ENCODE assay signal across 10 mouse cellular contexts in genomic region chr11:101982981-101983411, GRCm38 (mm10). TPM values are rescaled to one million over a fixed set of nuclear protein-coding genes. Genes with fewer than 3 reads are reported as not detected.
DNase-seq lines count a peak whose midpoint lies in the region; ATAC-seq and TF ChIP-seq lines count a peak whose summit lies in the region.
"Had no signal": no experiment of that assay in that cellular context is flagged by ENCODE, and none has a peak within 500 bp of the region (broad histone marks: within the 10 kb centered on the region; RNA-seq: fewer than 3 reads in every experiment).

No protein-coding gene starts in this region.

- TF ChIP-seq POLR2A in CH12.LX (IDR thresholded peaks at IDR 0.05; ENCODE audit: low read depth, low read length): no peak

- TF ChIP-seq RAD21 in CH12.LX (IDR thresholded peaks at IDR 0.05; ENCODE audit: low read depth, low read length): no peak

- no peaks in the 10 kb centered on the region for H3K79me2 ChIP-seq in CH12.LX (replicated peaks; ENCODE audit: control insufficient read depth, extremely low read depth, insufficient read depth, poor library complexity, severe bottlenecking)

- 27% methylated on average over 6 of the region's 6 CpGs for WGBS in heart, postnatal 0 days
- WGBS in liver, embryonic 11.5 days: 46% methylated on average over 6 of the region's 6 CpGs

- H3K4me1 ChIP-seq in CH12.LX (ENCODE audit: control insufficient read depth in 1 of 2, insufficient read depth in 2 of 2): peaks cover 14 to 40% of the 10 kb centered on the region in 2 experiments
- peaks cover 14% of the 10 kb centered on the region; the same call in 1 of the 2 replicates for H3K4me1 ChIP-seq in heart, postnatal 0 days (ENCODE audit: control insufficient read depth, insufficient read depth)
- H3K4me1 ChIP-seq in liver, embryonic 11.5 days (replicated peaks; ENCODE audit: control insufficient read depth, insufficient read depth, low read length): peaks cover 14% of the 10 kb centered on the region

- TF ChIP-seq EP300 in CH12.LX (IDR thresholded peaks at IDR 0.05; ENCODE audit: low read length): no peak
- TF ChIP-seq EP300 in heart, postnatal 0 days (IDR thresholded peaks at IDR 0.05; ENCODE audit: low read depth): no peak

- peak; percentile 45 for DNase-seq in adrenal gland, adult 2 months
- no peak for DNase-seq in adrenal gland, postnatal 10 days
- DNase-seq in CH12.LX (ENCODE audit: extremely low read depth): peak; percentile 19
- no peak for DNase-seq in heart, postnatal 0 days (ENCODE audit: low spot score)
- DNase-seq in liver, embryonic 11.5 days (ENCODE audit: low spot score): no peak
- DNase-seq in right cerebral cortex, postnatal 10 days (ENCODE audit: low spot score in 2 of 2): no peak
- DNase-seq in urinary bladder, postnatal 14 days (ENCODE audit: low spot score): no peak
- DNase-seq in cerebellum, postnatal 25 days: no peak

- in situ Hi-C loops in CH12.LX (cut with MboI; ENCODE audit: low pct_ligation_motif_present, low pct_unique_long_range_greater_than_20kb, low sequenced_read_pairs): no loop called here

- H3K27me3 ChIP-seq in CH12.LX (replicated peaks): peaks cover 26% of the 10 kb centered on the region
- H3K27me3 ChIP-seq in heart, postnatal 0 days (ENCODE audit: control insufficient read depth, insufficient read depth, low read length): no peaks in the 10 kb centered on the region
- peaks cover 7% of the 10 kb centered on the region; the same call in 1 of the 2 replicates for H3K27me3 ChIP-seq in liver, embryonic 11.5 days (replicated peaks; ENCODE audit: control insufficient read depth, insufficient read depth, low read length)

- dilution Hi-C loops in CH12.LX (cut with MboI; ENCODE audit: extremely low pct_ligation_motif_present, extremely low pct_unique_long_range_greater_than_20kb, low sequenced_read_pairs): no loop called here

- peaks cover 19 to 47% of the 10 kb centered on the region in 2 experiments for H3K36me3 ChIP-seq in CH12.LX (replicated peaks in 1 of 2; ENCODE audit: control insufficient read depth in 1 of 2, insufficient read depth in 1 of 2, low read length in 1 of 2)
- peaks cover 36% of the 10 kb centered on the region for H3K36me3 ChIP-seq in heart, postnatal 0 days (replicated peaks; ENCODE audit: control insufficient read depth, insufficient read depth, low read length)
- peaks cover 7% of the 10 kb centered on the region for H3K36me3 ChIP-seq in liver, embryonic 11.5 days (ENCODE audit: control insufficient read depth, insufficient read depth, low read length)

- H3K27ac ChIP-seq in CH12.LX (ENCODE audit: insufficient read depth, low read depth): no peak overlapping the region
- H3K27ac ChIP-seq in heart, postnatal 0 days (ENCODE audit: low read depth): peak overlapping the region; percentile 98
- H3K27ac ChIP-seq in liver, embryonic 11.5 days (ENCODE audit: low read depth, low read length): no peak overlapping the region

- H3K4me3 ChIP-seq in CH12.LX (replicated peaks in 1 of 3; ENCODE audit: low read depth in 2 of 3, low read length in 2 of 3, poor library complexity in 1 of 3): peak overlapping the region in 1 of 3 experiments; percentile 0
- H3K4me3 ChIP-seq in heart, postnatal 0 days (ENCODE audit: low read depth, low read length): peak overlapping the region; percentile 67
- H3K4me3 ChIP-seq in liver, embryonic 11.5 days (ENCODE audit: low read depth, low read length): peak overlapping the region; percentile 0

- no peak overlapping the region for H3K9ac ChIP-seq in CH12.LX (ENCODE audit: insufficient read depth, low read depth)
- peak overlapping the region; percentile 18; the same call in 1 of the 2 replicates for H3K9ac ChIP-seq in heart, postnatal 0 days (replicated peaks; ENCODE audit: low read depth, low read length)
- H3K9ac ChIP-seq in liver, embryonic 11.5 days (ENCODE audit: low read depth, low read length): no peak overlapping the region

- no peaks in the 10 kb centered on the region for H3K9me3 ChIP-seq in CH12.LX (replicated peaks; ENCODE audit: low read length)
- no peaks in the 10 kb centered on the region for H3K9me3 ChIP-seq in heart, postnatal 0 days (replicated peaks; ENCODE audit: control insufficient read depth, low read length)
- no peaks in the 10 kb centered on the region for H3K9me3 ChIP-seq in liver, embryonic 11.5 days (ENCODE audit: control insufficient read depth, low read length)

- TF ChIP-seq CTCF in CH12.LX (conservative IDR thresholded peaks at IDR 0.05 in 1 of 2, IDR thresholded peaks at IDR 0.05 in 1 of 2; ENCODE audit: low read depth in 2 of 2, low read length in 2 of 2): no peak
- no peak for TF ChIP-seq CTCF in heart, postnatal 0 days (IDR thresholded peaks at IDR 0.05; ENCODE audit: low read depth)

- H3K4me2 ChIP-seq in CH12.LX (ENCODE audit: insufficient read depth, low read depth, poor library complexity, severe bottlenecking): no peak overlapping the region
- peak overlapping the region; percentile 92 for H3K4me2 ChIP-seq in heart, postnatal 0 days (ENCODE audit: low read depth, low read length)
- peak overlapping the region; percentile 100 for H3K4me2 ChIP-seq in liver, embryonic 11.5 days

- no peak for ATAC-seq in heart, postnatal 0 days (ENCODE audit: insufficient read depth, low read depth)
- no peak for ATAC-seq in liver, embryonic 11.5 days (replicated peaks; ENCODE audit: low FRiP score)

TF ChIP-seq in CH12.LX, 34 proteins besides CTCF, POLR2A, EP300 and RAD21 (continues in another document):
- TF ChIP-seq NELFE (IDR thresholded peaks at IDR 0.05; ENCODE audit: low read depth, low read length) (no peak), ETS1 (conservative IDR thresholded peaks at IDR 0.05; ENCODE audit: low read depth, low read length) (no peak), KAT2A (IDR thresholded peaks at IDR 0.05; ENCODE audit: insufficient replicate concordance, low read length) (no peak), MAZ (IDR thresholded peaks at IDR 0.05; ENCODE audit: low read depth, low read length) (no peak), JUND (conservative IDR thresholded peaks at IDR 0.05; ENCODE audit: low read depth, low read length) (no peak), MYC (IDR thresholded peaks at IDR 0.05; ENCODE audit: low read depth, low read length) (no peak), E2F4 (IDR thresholded peaks at IDR 0.05; ENCODE audit: insufficient replicate concordance, low read depth, low read length) (no peak), ZC3H11A (IDR thresholded peaks at IDR 0.05; ENCODE audit: low read depth, low read length) (no peak), SIN3A (IDR thresholded peaks at IDR 0.05; ENCODE audit: low read length) (no peak), RCOR1 (conservative IDR thresholded peaks at IDR 0.05; ENCODE audit: low read depth, low read length) (no peak)

RNA-seq across cellular contexts. Expression of gene Cfap97d1, which starts 1.1 kb away (rescaled TPM):
- total RNA-seq in adrenal gland, adult 2 months (2021): not detected
- polyA plus RNA-seq in adrenal gland, adult 2 months (2012; rRNA removed): not detected in 2 replicates
- total RNA-seq in adrenal gland, postnatal 10 days (2021): not detected
- total RNA-seq in CH12.LX (2012; rRNA removed): not detected in 2 replicates
- total RNA-seq in CH12.LX (2014; rRNA removed): not detected in 2 replicates
- polyA plus RNA-seq in CH12.LX (2012; ENCODE audit: insufficient read length, low read depth): not detected in 2 replicates
- total RNA-seq in heart, postnatal 0 days (2014; rRNA removed; ENCODE audit: low replicate concordance): not detected in 2 replicates
- polyA plus RNA-seq in heart, postnatal 0 days (2015; fragmentation: Nextera tagmentation; extraction: Ambion mirVana): not detected in 2 replicates
- polyA plus RNA-seq in liver, embryonic 11.5 days (2014; fragmentation: Nextera tagmentation; extraction: Ambion mirVana): not detected in 2 replicates
- polyA plus RNA-seq: embryonic facial prominence, embryonic 11.5 days; neural tube, embryonic 14.5 days had no signal

RNA-seq across cellular contexts. Expression of gene Dusp3, which starts 3.8 kb away (rescaled TPM):
- total RNA-seq in adrenal gland, adult 2 months (2021): 100 to 1,000 TPM in 1 of 2 experiments, 10 to 100 TPM in 1; 89.8 to 151 TPM
- polyA plus RNA-seq in adrenal gland, adult 2 months (2012; rRNA removed): 189 and 210 TPM in 2 replicates
- total RNA-seq in adrenal gland, postnatal 10 days (2021): 10 to 100 TPM; 93.3 to 96.3 TPM
- total RNA-seq in CH12.LX (2012; rRNA removed) (17.9 and 20.8 TPM in 2 replicates), CH12.LX (2014; rRNA removed) (5.6 and 7.5 TPM in 2 replicates)
- 19.2 and 23.6 TPM in 2 replicates for polyA plus RNA-seq in CH12.LX (2012; ENCODE audit: insufficient read length, low read depth)
- 106 and 118 TPM in 2 replicates for total RNA-seq in heart, postnatal 0 days (2014; rRNA removed; ENCODE audit: low replicate concordance)
- polyA plus RNA-seq in heart, postnatal 0 days (2015; fragmentation: Nextera tagmentation; extraction: Ambion mirVana): 67.9 and 75.7 TPM in 2 replicates
- 20.5 and 21.2 TPM in 2 replicates for polyA plus RNA-seq in liver, embryonic 11.5 days (2014; fragmentation: Nextera tagmentation; extraction: Ambion mirVana)

RNA-seq across cellular contexts. Expression of gene Sost, which starts 16.2 kb away (rescaled TPM):
- total RNA-seq in adrenal gland, adult 2 months (2021): not detected
- 0.39 and 0.41 TPM in 2 replicates for polyA plus RNA-seq in adrenal gland, adult 2 months (2012; rRNA removed)
- total RNA-seq in adrenal gland, postnatal 10 days (2021): 1 to 10 TPM in 1 of 2 experiments, not detected in 1; 3.0 TPM
- not detected in 2 replicates for total RNA-seq in CH12.LX (2012; rRNA removed)
- total RNA-seq in CH12.LX (2014; rRNA removed): not detected in 2 replicates
- not detected in 2 replicates for polyA plus RNA-seq in CH12.LX (2012; ENCODE audit: insufficient read length, low read depth)
- 6.5 and 21.2 TPM in 2 replicates for total RNA-seq in heart, postnatal 0 days (2014; rRNA removed; ENCODE audit: low replicate concordance)
- polyA plus RNA-seq in heart, postnatal 0 days (2015; fragmentation: Nextera tagmentation; extraction: Ambion mirVana): 2.7 and 2.8 TPM in 2 replicates
- not detected in 2 replicates for polyA plus RNA-seq in liver, embryonic 11.5 days (2014; fragmentation: Nextera tagmentation; extraction: Ambion mirVana)
- polyA plus RNA-seq: embryonic facial prominence, embryonic 11.5 days; neural tube, embryonic 14.5 days had no signal

RNA-seq across cellular contexts. Expression of gene Mpp3, which starts 45.3 kb away (rescaled TPM):
- total RNA-seq in adrenal gland, adult 2 months (2021): 10 to 100 TPM in 1 of 2 experiments, 1 to 10 TPM in 1; 7.8 to 13.5 TPM
- 12.1 and 16.9 TPM in 2 replicates for polyA plus RNA-seq in adrenal gland, adult 2 months (2012; rRNA removed)
- 10 to 100 TPM; 11.8 to 16.0 TPM for total RNA-seq in adrenal gland, postnatal 10 days (2021)
- total RNA-seq in CH12.LX (2012; rRNA removed) (3.8 and 4.6 TPM in 2 replicates), CH12.LX (2014; rRNA removed) (0.12 and 0.15 TPM in 2 replicates)
- 0.30 and 0.31 TPM in 2 replicates for polyA plus RNA-seq in CH12.LX (2012; ENCODE audit: insufficient read length, low read depth)
- 4.9 and 8.0 TPM in 2 replicates for total RNA-seq in heart, postnatal 0 days (2014; rRNA removed; ENCODE audit: low replicate concordance)
- 1.7 and 2.2 TPM in 2 replicates for polyA plus RNA-seq in heart, postnatal 0 days (2015; fragmentation: Nextera tagmentation; extraction: Ambion mirVana)
- polyA plus RNA-seq in liver, embryonic 11.5 days (2014; fragmentation: Nextera tagmentation; extraction: Ambion mirVana): 2.6 and 3.2 TPM in 2 replicates

RNA-seq across cellular contexts. Expression of gene Cd300lg, which starts 58.3 kb away (rescaled TPM):
- total RNA-seq in adrenal gland, adult 2 months (2021): 10 to 100 TPM; 28.1 to 58.7 TPM
- 44.3 and 60.6 TPM in 2 replicates for polyA plus RNA-seq in adrenal gland, adult 2 months (2012; rRNA removed)
- total RNA-seq in adrenal gland, postnatal 10 days (2021): 10 to 100 TPM; 44.1 to 53.0 TPM
- not detected in 2 replicates for total RNA-seq in CH12.LX (2012; rRNA removed)
- not detected in 2 replicates for total RNA-seq in CH12.LX (2014; rRNA removed)
- not detected in 2 replicates for polyA plus RNA-seq in CH12.LX (2012; ENCODE audit: insufficient read length, low read depth)
- 23.0 and 79.5 TPM in 2 replicates for total RNA-seq in heart, postnatal 0 days (2014; rRNA removed; ENCODE audit: low replicate concordance)
- polyA plus RNA-seq in heart, postnatal 0 days (2015; fragmentation: Nextera tagmentation; extraction: Ambion mirVana): 22.9 and 24.0 TPM in 2 replicates
- 0.27 and 0.66 TPM in 2 replicates for polyA plus RNA-seq in liver, embryonic 11.5 days (2014; fragmentation: Nextera tagmentation; extraction: Ambion mirVana)

Comparison
In these comparisons a context has a peak if more than half of its experiments do, and no peak if none do; other contexts are left out.
1. DNase-seq: peak in adrenal gland, adult 2 months (single experiment) and CH12.LX (single experiment); none in adrenal gland, postnatal 10 days (single experiment), heart, postnatal 0 days (single experiment), liver, embryonic 11.5 days (single experiment), right cerebral cortex, postnatal 10 days (0 of 2), urinary bladder, postnatal 14 days (single experiment) and cerebellum, postnatal 25 days (0 of 2).